Mouse (Mus musculus): ENCODE results near the gene Msh4.

The Msh4 gene

GRCm38 (mm10) chr3:153808406-153808805 lies 97.5 kb downstream of the Msh4 start:
- peak; percentile 48 for DNase-seq (ENCODE audit: low read depth, low spot score)

- no peak for DNase-seq (ENCODE audit: low read depth, low spot score)
Measured at GRCm38 (mm10) chr3:153807444-153808149, 98.3 kb downstream of the Msh4 start.
